Mouse (Mus musculus): ENCODE data around the gene Camta1.
A peak's percentile ranks its signal among the peaks of the same experiment; 100 is the strongest.

The Camta1 gene

GRCm38 (mm10) chr4:151827840-151828239, 33.8 kb downstream of the Camta1 start:
- no peak for DNase-seq (ENCODE audit: low read depth, low spot score)
- Histone ChIP-seq H3K36me3 (ENCODE audit: control insufficient read depth, insufficient read depth, low read length, poor library complexity, severe bottlenecking) (0 out of 2 replicates have a peak, but pooled peaks cover 2% of the 10 kb centered on the region), H3K27me3 (ENCODE audit: control insufficient read depth, insufficient read depth, low read length, poor library complexity, severe bottlenecking) (no peaks in the 10 kb centered on the region)

- no peak for DNase-seq (ENCODE audit: low read depth, low spot score)
- Histone ChIP-seq H3K36me3 (ENCODE audit: control insufficient read depth, insufficient read depth, low read length, poor library complexity, severe bottlenecking) (0 out of 2 replicates have a peak, but pooled peaks cover 2% of the 10 kb centered on the region), H3K27me3 (ENCODE audit: control insufficient read depth, insufficient read depth, low read length, poor library complexity, severe bottlenecking) (no peaks in the 10 kb centered on the region)
Observed at GRCm38 (mm10) chr4:151827356-151827755, 34.3 kb downstream of the Camta1 start.

- Histone ChIP-seq H3K27me3 (ENCODE audit: control insufficient read depth, insufficient read depth, low read length, poor library complexity, severe bottlenecking) (no peaks in the 10 kb centered on the region), H3K36me3 (ENCODE audit: control insufficient read depth, insufficient read depth, low read length, poor library complexity, severe bottlenecking) (0 out of 2 replicates have a peak, but pooled peaks cover 2% of the 10 kb centered on the region)
- no peak for DNase-seq (ENCODE audit: low read depth, low spot score)
Observed at GRCm38 (mm10) chr4:151823963-151824362, 37.7 kb downstream of the Camta1 start.

- Histone ChIP-seq H3K36me3 (ENCODE audit: control insufficient read depth, insufficient read depth, low read length, poor library complexity, severe bottlenecking) (0 out of 2 replicates have a peak, but pooled peaks cover 2% of the 10 kb centered on the region), H3K27me3 (ENCODE audit: control insufficient read depth, insufficient read depth, low read length, poor library complexity, severe bottlenecking) (no peaks in the 10 kb centered on the region)
- DNase-seq (ENCODE audit: low read depth, low spot score): no peak
Observed at GRCm38 (mm10) chr4:151822986-151823385, 38.7 kb downstream of the Camta1 start.

GRCm38 (mm10) chr4:151817981-151818766, 43.5 kb downstream of the Camta1 start:
- DNase-seq (ENCODE audit: low read depth, low spot score): no peak
- no peaks in the 10 kb centered on the region for H3K27me3 ChIP-seq (ENCODE audit: control insufficient read depth, insufficient read depth, low read length, poor library complexity, severe bottlenecking)
- H3K36me3 ChIP-seq (ENCODE audit: control insufficient read depth, insufficient read depth, low read length, poor library complexity, severe bottlenecking): no peaks in the 10 kb centered on the region

DNA sequence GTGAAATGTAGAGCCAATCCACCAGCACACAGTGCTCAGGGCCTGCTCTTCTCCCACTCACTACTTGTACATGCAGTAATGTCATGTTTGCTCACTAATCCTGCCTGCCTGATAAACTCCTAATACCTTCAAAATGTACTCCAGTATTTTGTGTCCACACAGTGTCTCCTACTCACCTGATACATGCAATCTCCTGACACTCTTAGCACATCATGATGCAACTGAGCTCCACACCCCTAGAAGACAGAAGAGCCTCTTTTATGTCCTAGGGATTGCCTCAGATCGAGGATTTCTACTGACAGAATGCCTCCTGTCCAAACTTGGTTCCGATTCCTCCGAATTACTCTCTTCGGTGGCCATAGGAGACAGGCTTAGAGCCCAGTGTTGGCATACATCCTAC, 48.0 kb downstream of the Camta1 start:
- H3K36me3 ChIP-seq (ENCODE audit: control insufficient read depth, insufficient read depth, low read length, poor library complexity, severe bottlenecking): no peaks in the 10 kb centered on the region
- H3K27me3 ChIP-seq (ENCODE audit: control insufficient read depth, insufficient read depth, low read length, poor library complexity, severe bottlenecking): no peaks in the 10 kb centered on the region
- no peak for DNase-seq (ENCODE audit: low read depth, low spot score)

GRCm38 (mm10) chr4:151805685-151806084, 56.0 kb downstream of the Camta1 start:
- Histone ChIP-seq H3K36me3 (ENCODE audit: control insufficient read depth, insufficient read depth, low read length, poor library complexity, severe bottlenecking) (no peaks in the 10 kb centered on the region; the same call in 1 of the 2 replicates), H3K27me3 (ENCODE audit: control insufficient read depth, insufficient read depth, low read length, poor library complexity, severe bottlenecking) (no peaks in the 10 kb centered on the region)
- no peak for DNase-seq (ENCODE audit: low read depth, low spot score)

GRCm38 (mm10) chr4:151805046-151805445, 56.6 kb downstream of the Camta1 start:
- no peak for DNase-seq (ENCODE audit: low read depth, low spot score)
- Histone ChIP-seq H3K36me3 (ENCODE audit: control insufficient read depth, insufficient read depth, low read length, poor library complexity, severe bottlenecking) (no peaks in the 10 kb centered on the region; the same call in 1 of the 2 replicates), H3K27me3 (ENCODE audit: control insufficient read depth, insufficient read depth, low read length, poor library complexity, severe bottlenecking) (no peaks in the 10 kb centered on the region)

- Histone ChIP-seq H3K36me3 (ENCODE audit: control insufficient read depth, insufficient read depth, low read length, poor library complexity, severe bottlenecking) (no peaks in the 10 kb centered on the region; the same call in 1 of the 2 replicates), H3K27me3 (ENCODE audit: control insufficient read depth, insufficient read depth, low read length, poor library complexity, severe bottlenecking) (no peaks in the 10 kb centered on the region)
- no peak for DNase-seq (ENCODE audit: low read depth, low spot score)
Observed at GRCm38 (mm10) chr4:151804208-151804607, 57.5 kb downstream of the Camta1 start.

- Histone ChIP-seq H3K36me3 (ENCODE audit: control insufficient read depth, insufficient read depth, low read length, poor library complexity, severe bottlenecking) (no peaks in the 10 kb centered on the region), H3K27me3 (ENCODE audit: control insufficient read depth, insufficient read depth, low read length, poor library complexity, severe bottlenecking) (no peaks in the 10 kb centered on the region)
- DNase-seq (ENCODE audit: low read depth, low spot score): no peak
Observed at GRCm38 (mm10) chr4:151798630-151799029, 63.0 kb downstream of the Camta1 start.

DNA sequence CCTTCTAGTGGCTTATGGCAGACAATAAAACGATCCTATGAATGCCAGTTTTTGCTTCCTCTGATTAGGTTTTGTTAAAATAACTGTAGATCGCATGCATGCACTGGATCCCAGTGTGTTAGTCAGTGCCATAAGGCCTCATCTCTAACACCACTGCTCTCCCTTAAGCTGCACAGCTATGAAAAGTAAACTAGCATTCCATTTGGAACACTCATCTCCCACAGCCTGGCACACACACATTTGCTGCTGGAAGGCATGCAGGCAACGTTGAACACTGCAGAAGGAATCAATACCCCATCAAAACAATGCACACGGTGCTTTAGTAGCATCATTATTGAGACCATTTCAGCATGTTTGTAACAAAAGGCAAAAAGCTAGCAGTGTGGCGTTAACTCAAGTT, 68.0 kb downstream of the Camta1 start:
- H3K36me3 ChIP-seq (ENCODE audit: control insufficient read depth, insufficient read depth, low read length, poor library complexity, severe bottlenecking): peaks cover 4% of the 10 kb centered on the region
- no peak for DNase-seq (ENCODE audit: low read depth, low spot score)

GRCm38 (mm10) chr4:151786946-151787705, 74.5 kb downstream of the Camta1 start:
- Histone ChIP-seq H3K36me3 (ENCODE audit: control insufficient read depth, insufficient read depth, low read length, poor library complexity, severe bottlenecking) (peaks cover 6% of the 10 kb centered on the region), H3K27me3 (ENCODE audit: control insufficient read depth, insufficient read depth, low read length, poor library complexity, severe bottlenecking) (no peaks in the 10 kb centered on the region; the same call in 1 of the 2 replicates)
- no peak for DNase-seq (ENCODE audit: low read depth, low spot score)

More for the DNA sequence above, 68.0 kb downstream of the Camta1 start:
- H3K27me3 ChIP-seq (ENCODE audit: control insufficient read depth, insufficient read depth, low read length, poor library complexity, severe bottlenecking): no peaks in the 10 kb centered on the region

GRCm38 (mm10) chr4:151780511-151780910, 81.2 kb downstream of the Camta1 start:
- no peak for DNase-seq (ENCODE audit: low read depth, low spot score)
- Histone ChIP-seq H3K36me3 (ENCODE audit: control insufficient read depth, insufficient read depth, low read length, poor library complexity, severe bottlenecking) (no peaks in the 10 kb centered on the region), H3K27me3 (ENCODE audit: control insufficient read depth, insufficient read depth, low read length, poor library complexity, severe bottlenecking) (no peaks in the 10 kb centered on the region; the same call in 1 of the 2 replicates)

DNA sequence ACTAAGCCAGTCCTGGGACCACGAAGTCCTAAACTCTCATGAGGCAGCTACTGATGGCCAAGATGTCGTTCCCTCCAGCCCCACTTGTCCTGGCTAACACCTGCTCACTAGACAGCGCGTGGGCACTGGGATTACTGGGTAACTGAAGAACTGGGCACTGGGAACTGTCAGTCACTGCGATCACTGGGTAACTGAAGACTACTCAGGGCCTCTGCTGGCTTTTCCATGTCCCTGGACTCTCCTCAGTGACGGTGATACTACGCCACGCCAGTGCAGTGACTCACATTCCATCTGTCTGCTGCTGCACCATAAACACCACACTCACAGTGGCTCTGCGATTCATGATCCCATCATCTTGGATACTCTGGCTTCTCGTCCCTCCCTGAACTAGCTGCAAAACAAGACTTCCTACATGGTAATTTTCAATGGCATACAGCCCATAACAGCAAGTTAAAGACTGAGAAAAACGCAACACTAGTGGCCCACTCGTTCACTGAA, 81.7 kb downstream of the Camta1 start:
- no peaks in the 10 kb centered on the region for H3K36me3 ChIP-seq (ENCODE audit: control insufficient read depth, insufficient read depth, low read length, poor library complexity, severe bottlenecking)
- DNase-seq (ENCODE audit: low read depth, low spot score): no peak
- H3K27me3 ChIP-seq (ENCODE audit: control insufficient read depth, insufficient read depth, low read length, poor library complexity, severe bottlenecking): no peaks in the 10 kb centered on the region; the same call in 1 of the 2 replicates

GRCm38 (mm10) chr4:151778511-151778910, 83.2 kb downstream of the Camta1 start:
- H3K36me3 ChIP-seq (ENCODE audit: control insufficient read depth, insufficient read depth, low read length, poor library complexity, severe bottlenecking): no peaks in the 10 kb centered on the region
- H3K27me3 ChIP-seq (ENCODE audit: control insufficient read depth, insufficient read depth, low read length, poor library complexity, severe bottlenecking): no peaks in the 10 kb centered on the region
- peak; percentile 34 for DNase-seq (ENCODE audit: low read depth, low spot score)
